Mouse (Mus musculus) mouse embryonic stem cell (cell line): ENCODE results near the gene Gm17657.

Experiments
- in situ Hi-C, 2 experiments: fragments of 300-500 bp; cut with MboI; formaldehyde crosslinking; loops; 1 replicate in 1 of 2; 3 replicates in 1 of 2; pipeline ENCODE4 v1.14.3; 2019 to 2020; ENCODE audit warnings: low sequenced_read_pairs in 2 of 2, low pct_unique_long_range_greater_than_20kb in 1 of 2, mixed read lengths in 1 of 2; ENCODE audit not compliant: unreplicated experiment in 1 of 2

Gm17657 gene

GRCm38 (mm10) chr17:29549543-29550428, at the start of gene Gm17657, which contains the start of gene Tbc1d22b:
Gm17657 (minus strand) TSS chr17:29549638.
Tbc1d22b (plus strand) TSS chr17:29549785.
- in situ Hi-C loops = no loop called here

DNA sequence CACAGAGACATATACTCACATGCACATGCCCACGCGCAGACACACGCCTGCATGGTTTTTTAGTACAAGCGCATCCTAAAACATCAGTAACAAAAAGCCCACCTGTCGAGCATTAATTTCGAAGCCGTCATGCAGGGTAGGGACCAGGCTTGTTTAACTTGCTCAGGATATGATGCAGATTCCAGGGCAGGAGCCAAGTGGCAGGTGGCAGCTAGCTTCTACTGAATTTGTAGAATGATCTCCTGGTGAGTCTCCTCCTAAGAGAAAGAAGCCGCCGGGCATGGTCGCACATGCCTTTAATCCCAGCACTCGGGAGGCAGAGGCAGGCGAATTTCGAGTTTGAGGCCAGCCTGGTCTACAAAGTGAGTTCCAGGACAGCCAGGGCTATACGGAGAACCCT, 49.6 kb upstream of the Gm17657 start:
- in situ Hi-C loops = no loop called here

DNA sequence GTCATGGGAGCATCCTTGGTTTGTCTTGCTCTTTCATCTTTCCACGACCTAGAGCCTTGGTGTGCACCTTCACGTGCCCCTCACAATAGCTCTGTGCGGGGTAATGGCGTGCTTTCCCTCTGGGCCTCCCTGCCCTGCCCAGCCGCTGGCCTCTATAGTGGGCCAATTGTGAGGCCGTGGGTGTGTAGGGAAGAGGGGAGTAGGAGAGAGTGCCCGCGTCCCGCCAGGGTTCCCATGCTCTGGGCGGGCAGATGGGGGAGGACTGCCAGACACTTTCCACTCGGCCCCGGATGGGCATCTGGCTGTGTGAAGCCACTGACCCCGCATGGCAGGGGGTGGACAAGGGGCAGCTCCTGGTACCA, 47.3 kb upstream of the Gm17657 start:
- in situ Hi-C loops = no loop called here

- in situ Hi-C loops = no loop called here
Measured at GRCm38 (mm10) chr17:29595891-29596770, 46.7 kb upstream of the Gm17657 start.

DNA sequence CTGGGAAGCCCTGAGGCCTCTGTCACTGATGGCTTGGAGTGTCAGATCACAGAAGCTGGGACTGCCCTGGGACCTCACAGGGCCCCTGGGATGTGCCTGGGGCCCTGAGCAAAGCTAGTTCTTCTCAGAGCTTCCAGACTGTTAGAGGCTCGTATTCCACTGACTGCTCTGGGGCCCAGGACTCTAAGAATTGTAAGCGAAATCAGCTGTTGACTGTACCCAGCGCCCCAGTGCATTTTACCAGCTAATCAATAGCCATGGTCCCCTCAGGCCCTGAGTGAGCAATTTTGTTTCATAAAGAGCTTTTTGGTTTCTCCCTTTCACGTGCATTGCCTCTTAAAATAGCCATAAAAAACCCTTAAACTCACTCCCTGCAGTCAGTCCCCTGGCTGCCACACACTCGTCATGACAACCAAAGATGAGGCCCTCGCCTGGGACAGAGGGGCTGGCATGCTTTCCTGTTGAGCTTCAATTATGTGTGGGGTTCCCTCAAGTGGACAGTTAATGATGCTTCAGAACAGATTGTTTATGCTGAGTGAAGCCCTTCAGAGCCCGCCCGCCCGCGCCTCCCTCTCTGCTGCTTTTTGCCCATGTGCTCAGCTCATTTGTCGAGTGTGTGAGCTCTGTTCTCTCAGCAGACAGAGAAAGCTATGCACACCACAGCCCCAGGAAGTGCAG, 39.9 kb upstream of the Gm17657 start:
- in situ Hi-C loops = no loop called here

- in situ Hi-C loops = no loop called here
Measured at GRCm38 (mm10) chr17:29586921-29587320, 37.5 kb upstream of the Gm17657 start.

GRCm38 (mm10) chr17:29585446-29585845, 36.0 kb upstream of the Gm17657 start:
- in situ Hi-C loops = no loop called here

DNA sequence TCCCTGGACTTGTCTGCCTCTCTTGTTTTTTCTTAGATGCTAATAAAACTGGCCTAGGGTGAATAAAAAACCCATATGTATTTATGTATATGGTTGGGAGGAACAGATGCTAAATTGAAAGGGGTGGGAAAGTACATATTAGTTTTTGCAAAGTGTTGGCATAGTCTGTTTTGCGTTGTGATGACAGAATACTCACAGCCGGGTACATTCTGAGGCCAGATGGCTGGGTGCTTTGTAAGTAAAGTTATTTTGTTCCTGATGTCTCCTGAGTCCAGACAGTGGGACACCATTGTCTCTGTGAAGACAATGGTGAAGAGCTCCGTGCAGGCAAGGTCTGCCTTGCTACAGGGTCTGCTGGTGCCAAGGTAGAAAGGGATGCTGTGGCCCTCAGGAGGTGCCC, 35.3 kb upstream of the Gm17657 start:
- in situ Hi-C loops = no loop called here

DNA sequence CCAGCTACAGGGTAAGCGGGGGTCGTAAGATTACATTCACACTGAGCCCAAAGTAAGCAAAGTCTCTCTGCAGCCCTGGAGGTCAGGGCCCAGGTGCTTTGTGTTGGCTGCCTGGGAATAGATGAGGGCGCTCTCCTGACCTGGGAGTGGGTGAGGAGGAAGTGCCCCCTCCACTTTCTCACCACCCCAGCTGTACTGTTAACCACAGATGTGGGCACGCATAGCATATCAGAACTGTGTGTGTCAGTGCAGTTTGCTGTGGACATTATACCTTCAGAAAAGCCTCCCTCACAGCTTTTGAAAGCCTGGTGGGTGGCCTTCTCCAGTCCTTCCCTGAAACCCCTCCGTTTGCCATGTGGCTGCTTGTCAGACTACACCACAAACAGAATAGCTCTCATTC, 34.9 kb upstream of the Gm17657 start:
- in situ Hi-C loops = no loop called here

DNA sequence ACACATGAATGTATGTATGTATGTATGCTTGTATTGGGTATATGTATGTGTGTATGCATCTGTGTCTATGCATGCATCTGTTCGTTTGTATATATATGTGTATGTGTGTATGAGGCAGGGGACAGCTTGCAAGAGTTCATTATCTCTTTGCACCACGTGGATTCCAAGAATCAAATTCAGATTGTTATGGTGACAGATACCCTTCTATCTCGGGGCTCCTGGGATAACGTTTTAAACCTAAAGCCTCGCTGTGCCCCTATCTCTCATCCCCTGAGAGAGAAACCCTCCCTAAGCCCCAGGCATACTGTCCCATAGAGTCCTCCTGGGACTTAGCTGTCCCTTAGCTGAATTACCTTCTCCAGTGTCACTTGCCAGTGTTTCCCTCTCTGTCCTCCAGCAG, 34.1 kb upstream of the Gm17657 start:
- in situ Hi-C loops = no loop called here

- in situ Hi-C loops = no loop called here
Measured at GRCm38 (mm10) chr17:29579579-29580126, 30.2 kb upstream of the Gm17657 start.

DNA sequence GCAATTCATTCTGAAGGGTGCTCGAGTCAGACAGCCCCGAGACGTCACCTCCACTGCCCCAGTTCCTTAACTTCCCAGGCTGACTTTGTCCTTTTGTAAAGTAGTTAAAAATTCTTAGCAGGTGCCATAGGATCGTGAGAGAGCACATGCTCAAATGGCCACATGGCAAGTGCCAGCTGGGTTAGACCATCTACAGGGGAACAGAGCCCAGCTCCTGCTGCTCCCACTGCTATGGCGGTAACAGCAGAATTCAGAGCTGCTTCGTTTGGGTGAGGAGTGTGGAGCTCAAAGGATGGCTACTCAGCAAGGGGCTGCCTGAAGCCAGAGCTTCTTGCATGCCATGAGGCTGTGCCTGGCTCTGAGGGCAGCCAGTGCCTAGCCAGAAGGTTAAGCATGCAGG, 20.4 kb upstream of the Gm17657 start:
- in situ Hi-C loops = no loop called here

DNA sequence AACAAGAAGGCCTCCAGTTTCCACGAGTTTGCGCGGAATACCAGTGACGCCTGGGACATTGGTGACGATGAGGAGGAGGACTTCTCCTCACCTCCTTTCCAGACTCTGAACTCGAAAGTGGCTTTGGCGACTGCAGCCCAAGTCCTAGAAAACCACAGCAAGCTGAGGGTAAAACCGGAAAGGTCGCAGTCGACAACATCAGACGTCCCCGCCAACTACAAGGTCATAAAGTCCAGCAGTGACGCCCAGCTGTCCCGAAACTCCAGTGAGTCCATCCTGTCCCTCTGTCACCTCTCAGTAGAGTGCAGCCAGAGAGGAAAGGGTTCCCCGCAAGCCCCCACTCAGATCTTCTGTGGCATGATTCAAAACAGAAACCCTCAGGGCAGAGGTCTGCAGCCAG, 19.0 kb upstream of the Gm17657 start:
- in situ Hi-C loops = no loop called here

DNA sequence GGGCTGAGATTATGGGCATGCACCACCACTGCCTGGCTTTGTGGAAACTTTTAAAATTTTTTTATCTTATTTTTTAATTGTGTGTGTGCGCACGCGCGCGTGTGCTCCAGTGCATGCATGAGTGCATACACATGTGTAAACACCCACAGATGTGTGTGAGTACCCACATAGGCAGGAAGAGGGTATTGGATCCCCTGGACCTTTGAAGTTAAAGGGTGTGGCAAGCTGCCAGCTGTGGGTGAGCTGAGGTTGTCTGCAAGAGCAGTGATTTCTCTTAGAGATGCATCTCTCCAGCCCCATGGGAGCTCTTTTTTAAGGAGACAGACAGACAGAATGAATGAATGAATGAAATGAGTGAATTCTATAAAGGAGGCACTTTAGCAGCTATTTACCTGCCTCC, 16.1 kb upstream of the Gm17657 start:
- in situ Hi-C loops = no loop called here

GRCm38 (mm10) chr17:29558476-29558875, 9.0 kb upstream of the Gm17657 start:
- in situ Hi-C loops = no loop called here

- in situ Hi-C loops = no loop called here
Measured at GRCm38 (mm10) chr17:29556893-29557292, 7.5 kb upstream of the Gm17657 start.

- in situ Hi-C loops = no loop called here
Measured at GRCm38 (mm10) chr17:29556456-29556855, 7.0 kb upstream of the Gm17657 start.

- in situ Hi-C loops = no loop called here
Measured at GRCm38 (mm10) chr17:29554176-29554575, 4.7 kb upstream of the Gm17657 start.
